Mouse (Mus musculus): ENCODE measurements at regions not wholly inside any gene's neighbourhood (a gene's known extent, or its start where the extent isn't known, plus 50 kb on each side); places are given as distances from the start of the nearest gene placed in this dataset.

GRCm38 (mm10) chr7:87122516-87122915 lies 123.4 kb upstream of the Nox4 start:
- TF ChIP-seq ZC3H11A (IDR thresholded peaks at IDR 0.05; ENCODE audit: low read depth, low read length) (no peak), CTCF (IDR thresholded peaks at IDR 0.05 in 2 of 3, conservative IDR thresholded peaks at IDR 0.05 in 1 of 3; ENCODE audit: control insufficient read depth in 1 of 3, insufficient read depth in 1 of 3, low read depth in 2 of 3, low read length in 3 of 3, poor library complexity in 1 of 3, severe bottlenecking in 1 of 3) (no peak)
